Mouse (Mus musculus): Measurements from ENCODE around the gene Gmeb1.
"Not testable (repeated sequence)": the region's sequence is repeated elsewhere in the genome, so short reads cannot be mapped to it uniquely, and the experiment has no call there.

The Gmeb1 gene

DNA sequence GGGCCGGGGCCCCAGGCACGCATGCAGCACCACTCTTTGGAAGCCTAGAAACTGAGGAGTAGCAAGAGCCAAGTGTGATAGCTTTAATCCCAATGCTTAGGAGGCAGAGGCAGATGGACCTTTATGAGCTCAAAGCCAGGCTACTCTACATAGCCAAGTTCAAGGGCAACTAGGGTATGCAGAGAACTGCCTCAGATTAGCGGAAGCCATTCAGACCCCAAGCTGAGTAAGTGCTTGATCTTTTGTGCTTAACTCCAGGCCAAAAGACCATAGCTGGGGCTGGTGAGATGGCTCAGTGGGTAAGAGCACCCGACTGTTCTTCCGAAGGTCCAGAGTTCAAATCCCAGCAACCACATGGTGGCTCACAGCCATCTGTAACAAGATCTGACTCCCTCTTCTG lies 39.4 kb downstream of the Gmeb1 start:
- DNase-seq (ENCODE audit: low spot score in 2 of 2) = not testable (repeated sequence)

DNA sequence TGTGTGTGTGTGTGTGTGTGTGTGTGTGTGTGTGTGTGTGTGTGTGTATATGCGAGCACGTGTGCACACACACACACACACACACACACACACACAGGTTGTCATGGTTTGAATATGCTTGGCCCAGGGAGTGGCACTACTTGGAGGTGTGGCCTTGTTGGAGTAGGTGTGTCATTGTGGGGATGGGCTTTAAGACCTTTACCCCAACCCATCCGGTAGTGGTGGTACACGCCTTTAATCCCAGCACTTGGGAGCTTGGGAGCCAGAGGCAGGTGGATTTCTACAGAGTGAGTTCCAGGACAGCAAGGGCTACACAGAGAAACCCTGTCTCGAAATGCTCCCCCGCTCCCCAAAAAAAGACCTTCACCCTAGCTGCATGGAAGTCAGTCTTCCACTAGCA lies 43.0 kb downstream of the Gmeb1 start:
- DNase-seq (ENCODE audit: low spot score in 2 of 2) = not testable (repeated sequence)

DNA sequence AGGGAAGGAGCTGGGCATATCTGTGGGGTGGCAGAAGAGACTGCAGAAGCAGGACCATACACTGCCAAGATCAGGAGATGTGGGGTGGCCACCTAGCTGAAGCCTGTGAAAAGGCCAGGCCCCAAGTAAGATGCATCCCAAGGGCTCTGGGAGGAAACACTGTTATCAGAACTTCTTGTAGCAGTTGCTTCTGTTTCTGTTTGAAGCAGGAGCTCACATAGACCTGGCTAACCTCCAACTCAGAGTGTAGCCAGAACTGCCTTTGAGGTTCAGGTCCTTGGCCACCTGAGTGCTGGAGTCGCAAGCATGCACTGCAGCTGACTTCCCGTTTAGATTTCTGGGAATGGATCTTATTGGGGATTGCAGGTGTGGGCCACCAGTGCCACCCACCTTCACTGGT lies 43.6 kb downstream of the Gmeb1 start:
- DNase-seq (ENCODE audit: low spot score in 2 of 2) = no peak

DNA sequence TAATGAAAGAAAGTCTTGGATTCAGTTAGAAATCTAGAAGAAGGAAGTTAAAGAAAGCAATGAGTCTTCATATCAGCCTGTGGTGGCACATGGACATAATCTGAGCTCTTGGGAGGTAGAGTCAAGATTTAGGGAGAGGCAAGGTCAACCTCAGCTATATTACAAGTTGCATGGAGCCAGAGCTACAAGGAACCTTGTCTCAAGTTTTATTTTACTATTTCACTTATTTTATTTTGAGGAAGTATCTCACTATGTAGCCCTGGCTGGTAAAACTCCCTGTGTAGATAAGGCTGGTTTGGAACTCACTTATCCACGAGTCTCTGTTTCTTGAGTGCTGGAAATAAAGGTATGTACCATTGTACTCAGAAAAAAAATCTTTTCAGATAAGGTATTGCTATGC lies 44.8 kb downstream of the Gmeb1 start:
- DNase-seq (ENCODE audit: low spot score in 2 of 2) = no peak

DNA sequence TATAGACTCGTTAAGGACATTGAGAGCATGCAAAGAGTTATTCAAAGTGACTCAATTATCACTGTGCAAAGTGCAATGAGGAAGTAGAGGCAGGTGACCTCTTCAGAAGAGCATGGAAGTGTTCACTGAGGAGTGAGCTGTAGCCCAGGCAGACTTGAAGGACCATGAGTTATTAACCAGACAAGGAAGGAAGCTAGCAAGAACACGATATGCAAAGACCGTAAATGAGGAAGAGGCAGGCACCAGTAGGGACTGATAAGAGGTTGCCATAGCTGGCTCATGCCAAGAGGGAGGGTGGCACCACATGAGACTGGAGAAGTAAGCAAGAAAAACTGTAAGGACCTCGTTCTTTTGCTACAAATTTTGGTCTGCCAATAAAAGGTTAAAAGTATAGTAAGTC lies 46.6 kb downstream of the Gmeb1 start:
- no peak for DNase-seq (ENCODE audit: low spot score in 2 of 2)

DNA sequence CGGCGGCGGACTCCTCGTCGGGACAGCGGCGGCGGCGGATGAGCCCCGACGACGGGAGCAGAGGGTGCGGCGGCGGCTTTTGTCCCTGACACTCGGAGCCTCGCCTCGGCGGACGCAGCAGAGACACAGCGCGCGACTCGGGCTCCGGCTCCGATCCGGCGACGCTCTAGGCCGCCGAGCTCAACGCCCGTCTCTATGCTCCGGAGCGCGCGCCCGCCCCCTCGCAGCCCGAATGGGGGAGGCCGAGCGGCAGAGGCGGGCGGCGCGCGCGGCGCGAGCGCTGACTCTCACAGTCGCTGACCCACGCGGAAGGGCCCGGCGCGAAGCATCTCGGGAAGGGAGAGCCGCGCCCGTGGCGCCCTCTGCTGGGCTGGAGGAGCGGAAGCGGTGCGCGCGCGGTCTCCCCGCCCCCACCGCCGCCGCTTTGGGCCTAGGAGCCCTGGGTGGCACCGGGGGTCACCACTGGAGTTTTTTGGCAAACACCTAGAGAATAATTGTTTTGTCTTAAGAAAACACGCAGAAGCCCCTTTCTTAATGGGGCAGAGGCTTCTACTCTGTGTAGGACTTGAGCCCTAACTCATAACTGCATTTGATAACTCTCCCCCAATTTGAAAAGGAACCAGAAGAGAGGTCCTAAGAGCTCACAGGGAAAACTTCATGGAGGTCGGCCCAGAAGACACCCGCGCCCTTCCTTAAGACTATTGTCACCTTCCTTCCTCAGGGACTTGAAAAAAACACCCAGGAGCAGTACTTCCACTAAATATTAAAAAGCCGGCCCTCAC lies 49.3 kb downstream of the Gmeb1 start, which contains the start of gene Ythdf2:
Ythdf2 (minus strand) TSS at position 351 of the 782 bp plus-strand sequence.
- DNase-seq (ENCODE audit: low spot score in 2 of 2) = peak; percentile 88 to 93

DNA sequence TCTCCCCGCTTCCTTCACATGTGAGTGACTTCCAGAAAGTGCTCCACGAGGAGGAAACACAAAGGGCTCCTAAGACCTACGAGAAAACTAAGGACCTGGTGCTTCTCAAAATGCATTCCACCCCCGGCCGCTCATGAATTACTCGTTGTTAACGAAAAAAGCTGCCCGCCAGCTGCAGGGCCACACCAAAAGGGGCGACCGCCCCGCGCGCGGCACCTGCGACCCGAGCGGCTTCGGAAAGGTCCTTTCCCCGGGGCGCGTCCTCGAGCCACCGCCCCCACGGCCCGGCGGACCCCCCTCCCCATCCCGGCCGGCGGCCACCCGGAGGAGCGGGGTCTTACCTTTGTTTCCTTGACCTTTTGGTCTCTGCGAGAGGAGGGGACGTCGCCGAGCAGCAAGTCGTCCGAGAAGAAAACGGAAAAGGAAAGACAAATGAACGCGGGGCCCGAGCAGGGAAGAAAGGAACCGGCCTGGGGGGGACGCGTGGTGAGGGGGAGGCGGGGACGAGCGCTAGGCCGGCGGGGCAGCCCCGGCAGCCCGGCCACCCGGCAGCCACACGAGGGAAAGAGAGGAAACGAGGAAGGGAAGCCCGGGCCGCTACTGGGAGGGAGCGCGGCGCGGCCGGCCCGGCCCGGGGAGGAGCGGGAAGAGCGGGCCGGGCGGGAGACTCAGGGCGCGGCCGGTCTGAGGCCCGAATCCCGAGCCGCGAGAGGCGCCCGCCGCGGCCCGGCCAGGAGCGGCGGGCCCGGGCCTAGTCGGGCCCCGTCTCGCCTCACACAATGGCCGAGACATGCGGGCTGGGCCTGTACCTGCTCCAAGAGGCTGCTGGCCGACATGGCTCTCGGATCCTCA lies 50.1 kb downstream of the Gmeb1 start:
- no peak for DNase-seq (ENCODE audit: low spot score in 2 of 2)

DNA sequence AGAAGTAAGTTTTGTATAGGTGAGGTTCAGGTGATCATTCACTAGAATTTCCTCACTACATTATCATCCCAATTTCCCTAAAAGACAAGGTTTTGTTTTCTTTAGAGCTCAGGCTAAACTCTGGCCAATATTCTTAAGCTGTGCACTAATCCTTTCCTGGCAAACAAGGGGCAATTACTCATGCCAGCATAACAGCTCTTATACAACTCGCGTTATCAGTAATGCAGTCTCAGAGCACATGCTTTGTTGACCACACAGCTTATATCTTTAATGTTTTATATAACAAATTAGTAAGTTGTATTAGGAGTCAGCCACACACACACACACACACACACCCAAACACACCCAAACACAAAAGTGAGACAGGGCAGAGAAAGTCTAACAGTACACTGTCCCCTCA lies 51.1 kb downstream of the Gmeb1 start:
- no peak for DNase-seq (ENCODE audit: low spot score in 2 of 2)

DNA sequence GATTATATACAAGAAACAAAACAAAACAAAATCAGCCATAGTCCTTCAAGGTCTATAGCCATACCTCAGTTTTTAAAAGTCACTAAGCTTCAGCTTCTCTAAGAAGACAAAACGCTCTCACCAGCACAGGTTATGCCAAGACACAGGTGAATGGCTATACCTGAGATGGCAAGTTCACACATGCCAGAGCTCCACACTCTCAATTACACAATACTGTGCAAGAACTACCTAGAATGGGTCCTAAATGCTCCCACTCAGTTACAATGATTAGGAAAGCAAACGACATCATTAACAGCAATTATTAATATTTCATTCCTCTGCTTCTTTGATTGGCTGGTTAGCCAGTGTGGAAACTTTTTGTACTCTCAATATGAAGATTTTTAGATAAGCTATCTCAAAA lies 52.1 kb downstream of the Gmeb1 start:
- no peak for DNase-seq (ENCODE audit: low spot score in 2 of 2)

DNA sequence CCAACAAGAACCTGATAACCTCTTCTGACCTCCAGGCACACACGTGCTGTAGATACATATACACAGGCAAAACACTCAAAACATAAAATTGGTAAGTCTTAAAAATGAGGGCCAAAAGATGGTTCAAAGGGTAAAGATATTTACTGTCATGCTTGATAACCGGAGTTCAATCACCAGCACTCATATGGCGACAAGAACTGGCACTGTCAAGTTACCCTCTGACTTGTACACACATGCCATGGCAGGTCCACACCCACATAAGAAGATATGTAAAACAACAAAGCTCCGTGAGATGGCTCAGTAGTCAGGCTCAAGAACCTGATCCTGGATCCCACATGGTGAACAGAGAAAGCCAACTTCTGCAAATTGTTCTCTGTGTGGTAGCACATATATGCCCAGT lies 54.1 kb downstream of the Gmeb1 start:
- DNase-seq (ENCODE audit: low spot score in 2 of 2) = no peak

DNA sequence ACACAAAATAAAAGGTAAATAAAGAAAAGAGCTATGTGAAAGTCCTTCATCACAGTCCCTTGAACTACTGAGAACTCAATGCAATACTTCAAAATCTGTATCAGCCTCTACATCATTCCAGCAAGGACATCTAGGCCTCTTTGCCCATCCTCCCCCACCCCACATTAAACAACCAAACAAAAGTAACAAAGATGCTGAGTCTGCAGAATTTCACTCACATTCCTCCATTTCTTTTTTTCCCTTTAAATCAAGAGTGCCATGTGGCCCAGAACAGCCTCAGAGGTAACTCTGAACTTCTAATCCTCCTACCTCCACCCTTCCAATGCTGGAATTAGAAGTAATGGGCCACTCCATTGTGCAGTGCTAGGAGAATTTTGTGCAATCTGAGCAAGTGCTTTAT lies 62.6 kb downstream of the Gmeb1 start:
- DNase-seq (ENCODE audit: low spot score in 2 of 2) = no peak

DNA sequence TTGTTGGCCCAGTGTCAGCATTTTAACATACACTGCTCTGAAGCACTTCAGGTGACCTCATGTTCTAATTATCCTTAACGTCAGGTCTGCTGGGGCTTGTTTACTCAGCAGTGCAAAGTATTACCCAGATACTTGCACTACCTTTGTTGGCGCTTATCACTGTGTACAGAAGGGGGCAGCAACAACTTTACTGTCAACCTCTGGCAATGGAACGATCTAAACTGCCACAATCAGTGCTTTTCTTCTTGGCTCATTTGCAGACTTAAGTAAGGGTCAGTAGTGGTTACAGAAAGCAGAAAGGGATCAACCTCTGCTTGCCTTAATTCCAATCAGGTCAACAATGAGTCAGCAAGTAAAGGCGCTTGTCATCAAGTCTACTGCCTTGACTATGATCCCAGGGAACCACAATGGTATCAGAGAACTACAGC lies 63.1 kb downstream of the Gmeb1 start:
- no peak for DNase-seq (ENCODE audit: low spot score in 2 of 2)

DNA sequence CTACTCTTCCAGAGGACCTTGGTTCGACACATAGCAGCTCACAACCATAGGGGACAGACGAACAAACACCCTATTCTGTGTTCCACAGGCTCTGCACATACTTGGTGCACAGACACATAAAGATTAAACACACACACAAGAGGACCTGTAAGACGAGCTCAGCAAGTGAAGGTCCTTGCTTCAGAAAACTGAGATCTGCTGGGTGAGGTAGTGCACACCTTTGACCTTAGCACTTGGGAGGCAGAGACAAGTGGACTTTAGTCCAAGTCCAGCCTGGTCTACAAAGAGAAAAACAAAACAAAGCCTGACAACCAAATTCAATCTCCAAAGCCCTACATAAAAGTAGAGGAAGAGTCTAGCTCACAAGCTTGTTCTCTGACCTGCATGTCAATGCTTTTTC lies 66.4 kb downstream of the Gmeb1 start:
- DNase-seq (ENCODE audit: low spot score in 2 of 2) = no peak

DNA sequence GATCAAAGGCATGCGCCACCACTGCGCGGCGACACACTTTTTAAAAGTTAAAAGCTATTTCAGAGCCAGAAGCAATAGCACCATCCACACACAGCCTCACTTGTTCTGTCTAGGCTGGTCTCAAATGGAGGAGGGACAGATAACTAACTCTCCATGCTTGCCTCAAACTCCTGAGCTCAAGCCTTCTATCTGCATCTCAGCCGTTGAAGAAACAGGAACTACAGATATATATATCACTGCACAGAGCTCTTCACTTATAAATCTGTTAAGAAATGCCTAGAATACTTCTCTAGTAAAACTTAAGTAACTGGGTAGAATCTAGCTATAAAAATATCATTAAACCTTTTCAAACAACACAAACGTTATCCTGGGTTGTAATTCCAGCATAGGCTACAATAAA lies 67.0 kb downstream of the Gmeb1 start:
- DNase-seq (ENCODE audit: low spot score in 2 of 2) = no peak

DNA sequence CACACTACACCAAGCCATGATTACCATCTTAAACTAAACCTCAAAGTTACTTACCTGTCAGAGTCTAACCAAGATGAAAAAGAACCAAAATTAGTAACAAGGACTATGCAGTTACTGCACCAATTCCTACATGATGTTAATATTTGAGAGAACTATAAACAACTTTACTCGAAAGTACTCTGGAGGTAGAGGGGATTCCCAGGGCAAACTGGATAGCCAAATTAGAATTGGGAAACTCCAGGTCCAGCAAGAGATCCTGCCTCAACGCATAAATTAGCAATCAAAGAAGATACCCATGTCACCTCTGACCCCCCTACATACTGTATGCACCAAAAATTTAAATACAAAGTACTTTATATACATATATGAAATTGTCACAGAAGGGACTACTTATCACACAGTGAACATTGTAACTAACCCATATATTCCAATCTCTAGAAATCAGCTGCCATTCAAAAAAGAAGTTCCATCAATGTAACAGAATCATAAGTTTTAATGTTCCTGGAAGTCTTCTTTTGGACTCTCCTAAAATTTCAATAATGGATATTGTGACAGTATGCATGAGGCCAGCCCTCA lies 73.5 kb downstream of the Gmeb1 start:
- no peak for DNase-seq (ENCODE audit: low spot score in 2 of 2)

DNA sequence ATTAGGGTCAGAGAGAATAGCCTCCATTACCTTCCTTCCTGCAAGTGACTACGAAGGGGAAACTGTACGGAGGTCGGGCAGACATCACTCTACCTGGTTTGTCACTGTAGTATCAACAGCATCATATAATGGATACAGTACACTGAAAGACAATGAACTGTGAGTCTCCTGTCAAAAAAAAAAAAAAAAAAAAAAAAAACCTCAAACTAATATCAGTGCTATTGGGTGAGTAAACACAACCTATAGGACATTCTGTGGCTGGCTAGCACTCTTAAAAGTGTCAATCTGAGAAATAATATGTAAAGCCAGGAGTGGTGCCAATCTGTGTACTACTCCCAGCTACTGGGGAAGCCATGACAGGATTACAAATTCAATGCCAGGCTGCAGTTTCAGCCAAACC lies 78.2 kb downstream of the Gmeb1 start:
- DNase-seq (ENCODE audit: low spot score in 2 of 2) = no peak

DNA sequence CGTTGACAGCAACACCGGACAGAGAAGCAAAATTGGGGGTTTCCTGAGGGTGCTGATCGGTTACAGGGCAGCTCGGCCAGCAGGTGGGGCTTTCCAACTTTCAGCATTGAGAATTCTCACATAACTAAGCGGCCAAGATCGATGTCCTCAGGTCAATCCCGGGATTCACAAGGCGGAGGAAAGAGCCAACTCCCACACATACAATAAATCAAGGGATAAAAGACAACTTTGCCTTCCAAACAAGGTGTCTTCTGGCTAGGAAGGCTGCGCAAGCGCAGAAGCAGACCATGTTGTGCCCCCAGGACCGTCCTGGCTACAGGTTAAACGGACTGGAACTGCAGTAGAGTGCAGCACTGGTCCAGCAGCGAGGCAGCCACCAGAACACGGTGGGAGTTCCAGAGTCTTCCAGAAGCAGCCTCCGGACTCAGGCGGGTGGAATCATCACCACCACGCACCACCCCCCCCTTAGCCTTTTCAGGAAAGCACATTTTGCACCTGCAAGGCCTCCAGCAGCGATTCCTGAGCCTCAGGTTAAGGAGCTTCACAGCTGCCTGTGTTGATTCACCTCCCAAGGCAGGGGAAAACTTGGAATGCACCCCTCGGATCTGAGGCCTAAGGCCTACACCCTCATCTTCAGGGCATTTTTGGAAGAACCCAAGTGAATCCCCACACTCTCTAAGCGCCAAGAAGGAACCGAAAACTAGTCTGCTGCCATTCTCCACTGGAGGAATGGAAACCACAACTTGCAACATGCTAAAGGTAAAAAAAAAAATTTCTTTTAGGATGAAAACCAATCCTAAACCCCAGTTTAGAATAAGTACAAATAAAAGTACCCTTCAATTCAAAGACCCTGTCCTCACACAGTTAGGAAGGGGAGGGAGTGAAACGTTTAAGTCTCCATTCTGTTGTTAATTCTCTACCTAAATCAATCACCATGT lies 79.4 kb downstream of the Gmeb1 start:
- DNase-seq (ENCODE audit: low spot score in 2 of 2) = no peak

DNA sequence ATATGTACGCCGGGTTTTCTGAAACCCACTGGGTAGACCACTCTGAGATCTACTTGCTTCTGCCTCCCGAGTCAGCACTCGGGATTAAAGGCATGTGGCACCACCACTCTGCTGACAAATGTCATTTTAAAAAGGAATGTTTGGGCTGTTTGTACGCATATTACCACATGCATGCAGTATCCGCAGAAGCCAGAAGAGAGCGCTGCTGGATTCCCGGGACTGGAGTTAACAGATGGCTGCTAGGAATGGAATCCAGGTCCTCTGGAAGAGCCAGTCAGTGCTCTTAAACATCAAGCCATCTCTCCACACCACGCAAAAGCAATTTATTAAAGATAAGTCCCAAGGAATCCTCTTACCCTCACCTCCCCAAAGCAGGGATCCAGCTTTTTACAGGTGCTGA lies 80.7 kb downstream of the Gmeb1 start:
- DNase-seq (ENCODE audit: low spot score in 2 of 2) = no peak

DNA sequence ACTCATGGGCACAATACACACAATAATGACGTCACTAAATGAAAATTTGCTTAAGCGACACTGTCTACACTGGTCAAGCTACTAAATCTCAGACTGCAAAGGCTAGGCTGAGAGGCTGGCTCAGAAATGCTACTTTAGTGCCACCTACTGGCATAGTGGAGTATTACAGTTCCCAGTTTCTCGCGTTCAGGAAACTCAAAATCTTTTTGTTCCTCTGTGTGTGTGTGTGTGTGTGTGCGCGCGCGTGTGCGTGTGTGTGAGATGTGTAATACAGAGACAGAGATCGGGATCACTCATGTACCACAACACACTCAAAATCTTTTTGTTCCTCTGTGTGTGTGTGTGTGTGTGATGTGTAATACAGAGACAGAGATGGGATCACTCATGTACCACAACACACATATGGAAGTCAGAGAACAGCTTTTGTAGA lies 82.8 kb downstream of the Gmeb1 start:
- DNase-seq (ENCODE audit: low spot score in 2 of 2) = peak; percentile 30 to 34

DNA sequence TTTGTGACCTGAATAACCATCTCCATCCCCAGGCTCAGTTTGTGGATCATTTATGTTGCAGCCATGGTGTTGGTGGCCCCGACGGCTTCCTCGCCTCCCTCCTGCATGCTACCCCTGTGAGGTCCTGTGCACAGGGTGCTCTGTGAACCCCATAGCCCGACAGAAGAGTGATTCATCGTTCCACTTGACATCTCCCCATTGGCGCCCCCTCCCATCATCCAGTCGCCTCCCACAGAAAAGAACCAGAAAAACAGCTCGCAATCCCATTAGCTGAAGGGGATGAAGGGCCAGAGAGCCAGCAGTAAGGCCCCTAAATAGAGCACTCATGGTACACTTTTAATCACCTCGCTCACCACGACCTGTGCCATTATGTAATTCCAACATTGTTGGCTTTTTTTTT lies 84.9 kb downstream of the Gmeb1 start:
- DNase-seq (ENCODE audit: low spot score in 2 of 2) = no peak

Measured in right cerebral cortex, postnatal 36 days (tissue).